Mouse (Mus musculus): Measurements from ENCODE around the gene Limd2. TPM values are rescaled to one million over a fixed set of nuclear protein-coding genes. Genes with fewer than 3 reads are reported as not detected.
"Not testable (repeated sequence)": the region's sequence is repeated elsewhere in the genome, so short reads cannot be mapped to it uniquely, and the experiment has no call there.

Limd2 gene
- total RNA-seq (2021), result 1 to 10 TPM; 1.3 to 1.7 TPM
- long read RNA-seq, experiment 1, partial matches to known transcripts, result 1 of 1 reads
- long read RNA-seq, experiment 1, other reads (novel, unspliced or antisense), result 0 of 1 reads
- long read RNA-seq, experiment 2, partial matches to known transcripts, result 0 of 1 reads
- long read RNA-seq, experiment 2, other reads (novel, unspliced or antisense), result 0 of 1 reads

DNA sequence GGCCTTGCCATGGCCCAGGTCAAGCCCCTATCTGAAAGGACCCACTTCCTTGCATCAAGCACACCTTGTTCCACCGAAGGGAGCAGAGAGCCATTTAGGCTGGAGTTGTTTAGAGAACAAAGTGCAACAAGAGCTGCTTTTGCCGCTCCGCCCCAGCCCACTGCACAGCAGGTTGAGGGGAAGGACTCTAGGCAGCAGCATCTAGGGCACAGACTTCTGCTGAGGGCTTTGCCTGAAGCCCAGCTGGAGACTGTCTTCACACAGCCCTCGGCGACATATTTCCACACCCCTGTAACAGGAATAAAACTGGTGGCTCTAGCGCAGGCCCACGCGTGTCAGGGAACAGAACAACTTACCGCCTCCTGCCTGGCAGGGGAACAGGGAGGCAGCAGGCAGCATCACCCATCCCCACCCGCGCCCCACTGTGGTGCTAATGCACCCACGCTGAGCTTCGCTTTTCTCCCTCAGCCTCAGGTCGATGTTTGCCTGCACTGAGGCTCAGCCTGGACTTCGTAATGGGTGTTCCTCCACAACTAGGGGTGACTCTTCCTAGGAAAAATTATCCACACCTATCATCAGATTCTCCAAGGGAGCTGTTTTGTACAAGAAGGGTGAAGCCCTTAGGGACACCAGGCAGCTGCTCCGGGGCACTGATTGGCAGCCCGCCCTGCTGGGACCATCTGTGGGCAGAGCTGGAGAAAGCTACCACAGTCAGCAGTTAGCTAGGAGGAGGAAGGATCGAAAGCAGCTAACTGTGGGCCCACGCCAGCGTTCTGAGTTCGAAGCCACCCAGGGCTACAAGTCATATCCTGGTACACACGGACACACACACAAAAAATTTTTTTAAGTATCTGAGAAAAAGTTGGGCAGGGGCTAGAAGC lies at the start of gene Limd2, which contains the start of gene Gm10840:
Limd2 (minus strand) TSS at position 20 of the 881 bp plus-strand sequence.
Gm10840 (plus strand) TSS at position 10 of the 881 bp plus-strand sequence.
- intact Hi-C loops (cut with DNase I), result loop anchor here (2.0 kb wide), 1 partner anchor 32 kb away; no protein-coding TSS in a partner anchor
- no peak for TF ChIP-seq CTCF (IDR thresholded peaks at IDR 0.05)
- DNase-seq, result peak; percentile 48
- Histone ChIP-seq H3K4me3 (peak within 1 kb of the TSS; percentile 92), H3K27ac (peak within 1 kb of the TSS; percentile 85)

- no peak for DNase-seq
- TF ChIP-seq CTCF (IDR thresholded peaks at IDR 0.05), result no peak
- no peak within 1 kb of the TSS for H3K4me3 ChIP-seq
- intact Hi-C loops (cut with DNase I), result no loop called here
- no peak within 1 kb of the TSS for H3K27ac ChIP-seq
These were observed 41.4 kb upstream of the Limd2 start, which contains the start of gene Strada for GRCm38 (mm10) chr11:106202123-106202465. TSS of gene Strada (minus strand) at chr11:106202168.

- intact Hi-C loops (cut with DNase I), result no loop called here
- Histone ChIP-seq H3K4me3 (no peak overlapping the region), H3K27ac (no peak overlapping the region)
- DNase-seq, result no peak
- TF ChIP-seq CTCF (IDR thresholded peaks at IDR 0.05), result no peak
These were observed 40.9 kb upstream of the Limd2 start for GRCm38 (mm10) chr11:106201337-106202122.

- H3K4me3 ChIP-seq, result no peak overlapping the region
- TF ChIP-seq CTCF (IDR thresholded peaks at IDR 0.05), result no peak
- intact Hi-C loops (cut with DNase I), result no loop called here
- DNase-seq, result no peak
- H3K27ac ChIP-seq, result no peak overlapping the region
These were observed 40.1 kb upstream of the Limd2 start for GRCm38 (mm10) chr11:106200756-106201155.

- intact Hi-C loops (cut with DNase I); H3K4me3 ChIP-seq; DNase-seq; H3K27ac ChIP-seq: not testable (repeated sequence)
These were observed 39.3 kb upstream of the Limd2 start for GRCm38 (mm10) chr11:106199997-106200396.

DNA sequence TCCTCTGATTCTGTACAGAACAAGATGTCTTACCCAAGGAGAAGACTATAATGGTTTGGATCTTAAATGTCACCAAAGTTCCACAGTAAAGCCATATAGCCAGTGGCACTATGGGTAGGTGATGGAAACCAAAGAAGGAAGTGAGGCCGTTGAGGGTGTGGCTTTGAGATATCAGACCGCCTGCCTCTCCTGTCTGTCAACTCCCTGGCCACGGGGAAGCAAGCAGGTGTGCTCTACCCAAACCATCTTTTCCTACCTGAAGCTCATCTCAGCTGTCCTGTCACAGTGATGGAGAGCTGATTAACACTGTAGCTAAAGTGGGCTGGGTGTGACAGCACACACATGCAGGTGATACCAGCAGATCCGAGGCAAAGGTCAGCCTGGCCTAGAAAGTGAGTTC lies 37.6 kb upstream of the Limd2 start:
- TF ChIP-seq CTCF (IDR thresholded peaks at IDR 0.05), result no peak
- no peak for DNase-seq
- H3K4me3 ChIP-seq, result no peak overlapping the region
- H3K27ac ChIP-seq, result no peak overlapping the region
- intact Hi-C loops (cut with DNase I), result no loop called here

GRCm38 (mm10) chr11:106195341-106195740 lies 34.7 kb upstream of the Limd2 start:
- intact Hi-C loops (cut with DNase I), result no loop called here
- no peak overlapping the region for H3K27ac ChIP-seq
- H3K4me3 ChIP-seq, result no peak overlapping the region
- DNase-seq, result no peak
- TF ChIP-seq CTCF (IDR thresholded peaks at IDR 0.05), result no peak

DNA sequence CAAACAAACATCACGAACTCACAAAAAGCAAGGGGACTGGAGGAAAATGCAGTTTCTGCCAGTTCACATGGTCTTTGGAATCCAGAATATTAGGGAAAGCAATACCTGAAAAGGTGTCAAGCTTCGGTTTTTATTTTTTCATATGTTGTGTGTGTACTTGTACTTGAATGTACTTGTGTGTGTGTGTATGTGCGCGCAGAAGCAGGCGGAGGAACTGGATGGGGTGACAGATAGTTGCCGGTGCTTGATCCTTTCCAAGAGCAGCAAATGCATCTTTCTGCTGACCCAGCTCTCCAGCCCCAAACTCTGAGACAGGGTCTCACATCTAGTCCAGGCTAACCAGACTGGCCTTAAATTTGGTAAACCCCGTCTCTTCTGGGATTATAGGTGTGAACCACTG lies 34.2 kb upstream of the Limd2 start:
- TF ChIP-seq CTCF (IDR thresholded peaks at IDR 0.05), result no peak
- intact Hi-C loops (cut with DNase I), result no loop called here
- Histone ChIP-seq H3K27ac (no peak overlapping the region), H3K4me3 (no peak overlapping the region)
- DNase-seq, result no peak

GRCm38 (mm10) chr11:106194155-106194541 lies 33.5 kb upstream of the Limd2 start:
- no peak for DNase-seq
- peak overlapping the region; percentile 80 for H3K4me3 ChIP-seq
- no peak for TF ChIP-seq CTCF (IDR thresholded peaks at IDR 0.05)
- peak overlapping the region; percentile 86 for H3K27ac ChIP-seq
- intact Hi-C loops (cut with DNase I), result no loop called here

DNA sequence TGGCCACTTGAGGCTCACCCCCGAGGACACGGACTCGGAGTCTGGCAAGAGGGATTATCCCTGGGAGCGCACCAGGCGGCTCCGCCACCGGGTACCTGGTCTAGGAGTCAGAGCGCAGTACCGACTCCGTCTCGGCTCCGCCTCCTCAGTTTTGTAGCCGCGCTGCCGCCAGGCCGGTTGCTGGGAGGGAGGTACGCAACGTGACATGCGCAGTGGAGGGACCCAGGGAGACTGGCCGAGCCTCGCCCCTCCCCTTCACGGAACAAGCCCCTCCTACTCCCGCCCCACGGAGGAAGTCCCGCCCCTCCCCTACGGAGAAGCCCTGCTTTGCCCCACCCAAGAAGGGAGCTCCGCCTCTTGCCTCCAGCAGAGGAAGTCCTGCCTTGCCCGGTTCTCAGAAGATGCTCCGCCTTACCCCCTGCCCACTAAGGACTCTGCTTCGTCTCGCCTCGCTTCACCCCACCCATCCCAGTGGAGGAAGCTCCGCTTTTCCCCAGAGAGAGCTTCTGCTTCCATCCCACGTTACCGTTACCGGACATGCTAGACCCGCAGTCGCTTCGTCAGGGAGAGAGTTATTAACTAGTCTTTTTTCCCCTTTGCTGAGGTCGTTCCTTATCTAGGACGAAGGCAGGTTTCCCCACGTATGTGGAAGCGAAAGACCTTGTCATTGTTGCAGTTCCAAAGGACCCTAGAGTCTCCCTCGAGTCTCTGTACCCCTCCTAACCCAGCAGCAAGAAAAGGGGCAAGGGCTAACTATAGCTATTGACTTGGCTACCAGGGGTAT lies 32.9 kb upstream of the Limd2 start:
- intact Hi-C loops (cut with DNase I), result loop anchor here (2.0 kb wide), 1 partner anchor 33 kb away; the partner anchor contains the start of genes Gm10840 and Limd2
- Histone ChIP-seq H3K27ac (peak overlapping the region; percentile 92), H3K4me3 (peak overlapping the region; percentile 80)
- DNase-seq, result peak; percentile 98
- peak; percentile 15; the same call in 1 of the 2 replicates for TF ChIP-seq CTCF (IDR thresholded peaks at IDR 0.05)

GRCm38 (mm10) chr11:106192657-106193370 lies 32.2 kb upstream of the Limd2 start:
- intact Hi-C loops (cut with DNase I), result loop anchor here (2.0 kb wide), 1 partner anchor 32 kb away; the partner anchor contains the start of genes Gm10840 and Limd2
- Histone ChIP-seq H3K27ac (peak overlapping the region; percentile 92), H3K4me3 (peak overlapping the region; percentile 80)
- TF ChIP-seq CTCF (IDR thresholded peaks at IDR 0.05), result no peak; the same call in 1 of the 2 replicates
- no peak for DNase-seq

Data from gastrocnemius, adult 2 months (tissue).